Mouse (Mus musculus) liver, embryonic 14.5 days (tissue): ENCODE results near the gene D5Ertd579e.

ENCODE experiments used
- CTCF ChIP-seq: IDR thresholded peaks from 2 replicates; pipeline ENCODE4 v1.5.1; 2016; ENCODE audit warnings: antibody characterized with exemption, low read depth, control low read depth
- EP300 ChIP-seq: IDR thresholded peaks from 2 replicates; pipeline ENCODE4 v1.6.1; 2016; ENCODE audit warnings: antibody characterized with exemption, low read depth

DNA sequence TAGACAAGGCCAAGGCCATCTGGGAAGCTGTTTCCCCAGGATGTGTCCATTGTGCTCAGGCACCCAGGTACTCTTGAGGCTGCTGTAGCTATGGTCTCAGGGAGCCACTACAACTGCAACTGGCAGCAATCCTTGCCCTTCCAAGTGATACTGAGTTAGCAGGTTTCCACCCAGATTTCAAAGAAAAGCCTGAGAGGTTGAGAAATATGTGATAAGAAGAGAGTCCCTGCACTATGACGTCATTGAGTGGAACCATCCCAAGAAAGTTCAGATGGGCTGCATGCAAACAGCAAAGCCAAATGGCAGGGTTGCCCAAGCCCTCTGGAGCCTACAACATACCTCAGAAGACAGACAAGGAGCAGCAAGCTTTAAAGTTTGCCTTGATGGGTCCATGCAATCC lies 4.4 kb downstream of the D5Ertd579e start:
- TF ChIP-seq CTCF (no peak), EP300 (no peak)
